Mouse (Mus musculus) Patski (cell line): Measurements from ENCODE around the gene Rbms3. TPM values are rescaled to one million over a fixed set of nuclear protein-coding genes. Genes with fewer than 3 reads are reported as not detected.

Experiments
- ATAC-seq: fragments of 100-300 bp; one replicate; pipeline ENCODE4 v1.8.0; 2021
- CTCF ChIA-PET: fragments of 350-600 bp; sonication (Branson Sonifier 250); formaldehyde crosslinking; loops from one replicate; lab custom pipeline; 2022; ENCODE audit warnings: inconsistent platforms; lab: Charles Lee
- POLR2A ChIA-PET: fragments of 350-600 bp; sonication (Branson Sonifier 250); formaldehyde crosslinking; loops from one replicate; lab custom pipeline; 2022; ENCODE audit warnings: antibody characterized with exemption, inconsistent platforms; lab: Charles Lee
- DNase-seq: peaks from one replicate; pipeline ENCODE4 v3.0.0-alpha.2; 2011; ENCODE audit warnings: low read depth, low spot score
- H3K27me3 ChIP-seq: fragments of 371-371 bp; one replicate; pipeline ENCODE4 v1.5.1; 2021
- CTCF ChIP-seq: fragments of 100-300 bp; IDR thresholded peaks from one replicate; pipeline ENCODE4 v1.5.1; 2021
- in situ Hi-C: fragments of 300-500 bp; cut with MboI; formaldehyde crosslinking; loops from 3 replicates; pipeline ENCODE4 v1.11.1; 2018; ENCODE audit warnings: low pct_unique_long_range_greater_than_20kb, mixed read lengths
- polyA plus RNA-seq: library from polyadenylated mRNA; unstranded; gene quantifications from one replicate; pipeline ENCODE4 v1.2.3, GENCODE M21; 2021

Gene Rbms3
- polyA plus RNA-seq, 1 experiment from 2014 or later = 8.1 TPM

DNA sequence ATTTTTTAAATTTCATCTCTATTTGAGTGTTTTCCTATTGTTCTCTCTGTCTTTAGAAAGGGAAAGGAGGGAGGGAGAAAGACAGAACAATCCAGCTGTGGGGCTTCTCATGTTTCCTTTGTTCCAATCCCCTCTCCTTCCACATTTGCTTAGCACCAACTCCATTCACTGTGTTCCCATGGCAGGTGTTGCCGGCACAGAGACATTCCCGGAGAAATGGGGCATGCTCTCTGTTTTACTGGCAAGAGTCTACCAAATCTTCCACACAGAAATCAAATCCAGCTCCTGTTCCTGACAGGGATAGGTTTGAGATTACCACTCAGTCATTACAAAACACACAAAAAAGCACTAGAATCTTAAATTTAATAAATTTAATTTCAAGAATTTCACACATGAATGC lies 217.1 kb downstream of the Rbms3 start:
- in situ Hi-C loops = no loop called here
- DNase-seq (no peak), ATAC-seq (no peak)
- ChIA-PET POLR2A (interaction anchor here (0.9 kb wide), 1 partner anchor 15 kb away, joined by 3 read pairs; no protein-coding TSS in a partner anchor), CTCF (interaction anchor here (1.5 kb wide), 1 partner anchor 29 kb away, joined by 5 read pairs; no protein-coding TSS in a partner anchor)
- no peaks in the 10 kb centered on the region for H3K27me3 ChIP-seq
- no peak for TF ChIP-seq CTCF

DNA sequence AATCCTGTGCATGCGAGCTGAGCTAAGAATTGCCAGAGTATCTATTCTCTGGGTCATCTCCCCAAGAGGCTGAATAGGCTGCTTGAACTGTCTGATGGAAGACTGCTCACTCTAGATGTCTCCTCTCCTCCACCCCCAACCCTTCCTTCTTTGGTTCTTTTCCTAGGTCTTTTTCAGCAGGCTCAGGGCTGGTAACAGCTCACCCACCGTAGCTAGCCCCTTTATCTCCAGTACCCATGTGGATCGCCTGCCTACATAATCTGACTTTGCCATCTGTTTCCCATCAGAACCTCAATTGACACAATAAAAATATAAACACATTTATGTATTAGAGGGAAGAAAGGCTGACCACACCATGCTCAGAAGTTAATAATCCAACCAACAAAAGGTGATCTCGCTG lies 225.1 kb downstream of the Rbms3 start:
- CTCF ChIA-PET = interaction anchor here (2.1 kb wide), 1 partner anchor 16 kb away, joined by 6 read pairs; no protein-coding TSS in a partner anchor
- POLR2A ChIA-PET = no interaction called here
- H3K27me3 ChIP-seq = no peaks in the 10 kb centered on the region
- in situ Hi-C loops = no loop called here
- TF ChIP-seq CTCF = no peak
- ATAC-seq (no peak), DNase-seq (no peak)

DNA sequence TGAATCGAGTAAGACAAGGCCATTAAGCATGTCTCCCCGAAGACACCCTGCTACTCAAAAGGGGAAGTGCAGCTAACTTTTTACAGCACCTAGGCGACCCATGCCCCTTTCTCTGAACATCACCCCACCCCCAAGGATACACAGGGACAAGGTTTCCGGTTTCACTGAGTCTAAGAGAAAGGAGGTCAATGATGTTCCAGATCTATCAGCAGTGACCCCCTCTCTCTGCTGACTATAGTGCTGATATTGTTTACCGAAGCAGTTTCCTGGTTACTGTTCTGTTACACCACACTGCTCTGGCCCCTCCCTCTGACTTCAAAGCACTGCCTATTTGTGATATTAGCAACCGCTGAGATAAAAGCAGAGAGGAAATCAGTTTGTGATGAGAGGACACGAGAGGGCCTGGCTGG lies 229.4 kb downstream of the Rbms3 start:
- no peaks in the 10 kb centered on the region for H3K27me3 ChIP-seq
- in situ Hi-C loops = no loop called here
- no peak for DNase-seq

DNA sequence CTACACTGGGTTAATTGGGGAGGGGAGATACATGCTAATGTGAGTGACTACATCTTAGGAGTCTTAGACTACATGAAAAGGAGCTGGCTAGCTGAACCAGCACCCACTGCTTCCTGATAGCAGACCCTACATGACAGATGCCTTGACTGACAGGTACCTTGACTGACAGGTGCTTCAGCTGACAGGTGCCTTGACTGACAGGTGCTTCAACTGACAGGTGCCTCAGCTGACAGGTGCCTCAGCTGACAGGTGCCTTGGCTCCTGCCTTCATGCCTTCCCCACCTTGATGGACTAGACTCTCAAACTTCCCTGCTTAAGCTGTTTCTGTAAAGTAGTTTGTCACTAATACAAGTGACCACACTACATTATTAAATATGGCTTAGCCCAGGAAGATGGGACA lies 232.6 kb downstream of the Rbms3 start:
- ATAC-seq (no peak), DNase-seq (no peak)
- TF ChIP-seq CTCF = no peak
- in situ Hi-C loops = no loop called here
- CTCF ChIA-PET = no interaction called here
- POLR2A ChIA-PET = interaction anchor here (1.4 kb wide), 1 partner anchor 16 kb away, joined by 3 read pairs; no protein-coding TSS in a partner anchor
- H3K27me3 ChIP-seq = no peaks in the 10 kb centered on the region

More for the DNA sequence above, 229.4 kb downstream of the Rbms3 start:
- no peak for TF ChIP-seq CTCF
- no peak for ATAC-seq
- CTCF ChIA-PET = no interaction called here
- POLR2A ChIA-PET = no interaction called here

DNA sequence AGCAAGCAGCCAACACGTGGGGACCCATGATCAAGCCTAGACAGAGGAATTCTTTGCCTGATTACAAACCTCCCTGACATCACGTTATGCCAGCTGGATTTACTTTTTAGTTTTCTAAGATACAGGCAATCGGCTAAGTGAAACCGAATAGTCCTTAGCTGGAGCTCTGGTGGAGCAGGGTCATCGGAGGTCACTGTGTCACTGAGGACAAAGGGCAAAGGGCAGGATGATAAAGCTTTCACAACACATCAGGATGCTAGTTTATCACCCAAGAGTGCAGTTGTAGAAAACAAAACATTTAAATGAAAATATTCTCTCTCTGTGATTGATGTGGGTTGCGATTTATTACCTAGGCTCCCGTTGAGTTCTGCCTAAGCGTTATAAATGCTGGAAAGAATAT lies 233.1 kb downstream of the Rbms3 start:
- ChIA-PET CTCF (no interaction called here), POLR2A (interaction anchor here (1.4 kb wide), 1 partner anchor 16 kb away, joined by 3 read pairs; no protein-coding TSS in a partner anchor)
- no peak for TF ChIP-seq CTCF
- ATAC-seq (no peak), DNase-seq (no peak)
- H3K27me3 ChIP-seq = no peaks in the 10 kb centered on the region
- in situ Hi-C loops = no loop called here

DNA sequence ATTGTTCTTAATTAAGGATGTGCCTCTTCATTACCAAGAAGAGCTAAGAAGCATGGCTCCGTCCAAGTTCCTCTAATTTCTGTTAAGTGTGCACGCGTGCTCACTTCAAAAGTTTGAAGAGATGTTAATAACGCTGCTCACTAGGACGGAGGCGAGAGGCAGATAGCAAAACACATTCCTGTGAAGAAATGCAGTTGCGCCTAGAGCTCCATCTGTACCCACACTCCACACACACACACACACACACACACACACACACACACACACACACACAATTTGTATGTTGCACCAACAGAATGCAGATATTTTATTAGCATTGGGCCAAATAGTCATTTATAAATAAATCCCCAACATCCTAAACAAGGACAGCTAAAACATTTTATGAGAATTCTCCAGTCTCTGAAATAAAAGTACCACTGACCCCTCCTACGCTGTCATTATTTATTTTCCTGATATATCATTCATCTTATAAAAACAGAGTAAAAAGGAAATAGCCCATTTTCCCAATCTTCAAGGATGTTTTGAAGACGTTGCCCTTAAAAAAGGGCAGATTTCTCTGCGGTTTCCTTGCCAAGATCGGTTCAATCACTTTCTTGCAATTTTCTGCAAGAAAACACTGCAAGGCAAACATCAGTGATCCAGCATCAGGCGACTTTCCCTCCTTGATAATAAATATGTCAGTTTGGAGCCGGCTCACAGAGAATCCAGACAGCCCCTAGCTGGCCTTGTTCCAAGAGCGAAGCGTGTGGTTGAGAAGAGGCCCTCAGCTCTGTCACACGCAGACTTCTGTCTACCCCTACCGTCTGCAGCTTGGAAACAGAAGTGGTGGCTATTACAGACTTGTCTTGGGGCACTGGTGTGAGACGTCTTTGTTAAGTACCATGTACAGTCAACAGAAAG lies 235.8 kb downstream of the Rbms3 start:
- in situ Hi-C loops = no loop called here
- H3K27me3 ChIP-seq = no peaks in the 10 kb centered on the region
- DNase-seq = no peak
- no peak for TF ChIP-seq CTCF
- no peak for ATAC-seq
- POLR2A ChIA-PET = no interaction called here
- CTCF ChIA-PET = no interaction called here

DNA sequence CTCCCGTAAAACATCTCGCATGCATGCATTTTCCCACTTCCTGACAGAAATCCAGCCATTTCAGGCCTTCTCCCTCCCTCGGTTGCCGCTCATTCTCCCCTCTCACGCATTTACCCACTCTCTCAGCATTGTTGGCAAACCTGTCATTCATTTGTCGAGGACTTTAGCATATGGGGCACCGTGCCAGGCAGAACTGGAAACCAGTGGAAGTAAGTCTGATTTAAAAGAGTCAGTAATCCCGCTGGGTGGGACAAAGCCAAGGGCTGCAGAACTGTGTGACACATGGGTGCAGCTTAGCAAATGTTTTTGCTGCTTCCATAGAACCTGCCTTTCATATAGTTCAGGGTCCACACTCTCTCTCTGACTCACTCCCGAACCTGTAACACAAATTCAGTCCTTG lies 241.7 kb downstream of the Rbms3 start:
- ATAC-seq (no peak), DNase-seq (no peak)
- no peak for TF ChIP-seq CTCF
- no peaks in the 10 kb centered on the region for H3K27me3 ChIP-seq
- in situ Hi-C loops = no loop called here
- ChIA-PET CTCF (no interaction called here), POLR2A (no interaction called here)

DNA sequence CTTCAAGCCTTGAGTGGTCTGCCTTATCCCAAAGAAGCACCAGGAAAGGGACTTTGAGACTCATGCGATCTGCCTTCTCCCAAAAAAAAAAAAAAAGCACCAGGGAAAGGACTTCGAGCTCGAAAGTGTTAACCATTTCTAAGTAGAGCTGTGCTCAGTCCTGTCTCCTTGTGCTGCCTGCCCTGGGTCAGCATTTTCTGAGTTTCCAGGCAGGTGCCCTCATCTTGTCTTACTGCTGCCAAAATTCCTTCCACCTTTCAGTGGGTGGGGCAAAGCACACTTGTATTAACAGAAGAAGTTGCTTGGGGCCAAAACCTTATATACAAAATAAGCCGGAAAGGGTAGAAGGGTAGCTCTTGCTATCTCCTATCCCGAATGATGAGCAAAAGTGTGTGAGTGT lies 248.8 kb downstream of the Rbms3 start:
- ChIA-PET POLR2A (no interaction called here), CTCF (no interaction called here)
- no peaks in the 10 kb centered on the region for H3K27me3 ChIP-seq
- DNase-seq (no peak), ATAC-seq (no peak)
- in situ Hi-C loops = no loop called here
- TF ChIP-seq CTCF = no peak

DNA sequence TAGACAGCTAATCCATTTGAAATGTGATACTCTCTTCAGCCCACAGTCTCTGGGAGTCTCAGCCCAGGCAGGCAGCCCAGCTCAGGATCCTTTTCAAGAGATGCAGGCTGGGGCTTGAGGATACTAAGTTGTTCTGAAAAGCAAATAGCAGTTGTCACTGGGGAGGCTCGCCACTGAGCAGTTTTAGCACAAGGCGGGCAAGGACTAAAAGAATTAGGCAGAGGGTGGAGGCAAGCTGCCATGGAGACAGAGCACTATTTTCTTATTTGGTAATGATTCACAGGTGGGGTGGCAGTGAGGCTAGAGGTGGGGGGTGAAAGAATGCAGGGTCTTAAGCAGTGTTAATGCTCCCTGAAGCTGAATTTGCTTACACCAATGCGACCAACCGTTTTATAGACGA lies 249.6 kb downstream of the Rbms3 start:
- H3K27me3 ChIP-seq = no peaks in the 10 kb centered on the region
- in situ Hi-C loops = no loop called here
- ATAC-seq (peak; percentile 65), DNase-seq (no peak)
- ChIA-PET CTCF (no interaction called here), POLR2A (no interaction called here)
- no peak for TF ChIP-seq CTCF

DNA sequence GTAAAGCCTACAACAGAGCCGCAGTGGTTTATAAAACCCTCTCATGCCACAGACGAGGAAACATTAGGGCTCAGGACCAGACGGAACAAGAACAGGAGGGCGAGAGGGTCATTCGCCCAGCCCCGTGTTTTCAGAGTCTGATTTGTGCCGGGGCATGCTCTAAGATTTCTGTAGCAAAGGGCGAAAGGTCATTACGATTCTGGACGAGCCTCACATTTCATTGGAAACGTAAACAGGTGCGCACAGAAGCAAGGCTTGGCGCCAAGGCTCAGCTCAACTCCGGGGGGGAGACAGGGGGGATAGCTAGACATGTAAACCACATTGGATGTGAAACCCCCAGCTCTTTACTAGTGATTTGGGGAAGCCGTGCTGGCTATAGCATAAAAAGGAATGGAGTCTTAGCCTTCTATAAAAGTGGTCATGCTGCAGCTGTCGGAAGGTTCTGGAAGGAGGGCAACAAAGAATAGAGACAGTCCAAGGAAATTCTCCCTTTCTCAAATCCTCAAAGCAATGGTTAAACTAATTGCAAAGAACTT lies 250.2 kb downstream of the Rbms3 start:
- POLR2A ChIA-PET = no interaction called here
- CTCF ChIA-PET = no interaction called here
- TF ChIP-seq CTCF = no peak
- DNase-seq (no peak), ATAC-seq (no peak)
- in situ Hi-C loops = no loop called here
- no peaks in the 10 kb centered on the region for H3K27me3 ChIP-seq
